ENCODE assay signal across 23 mouse cellular contexts in genomic region chrX:73566566-73566965, GRCm38 (mm10).
"Had no signal": no experiment of that assay in that cellular context is flagged by ENCODE, and none has a peak within 500 bp of the region (broad histone marks: within the 10 kb centered on the region; RNA-seq: fewer than 3 reads in every experiment).

No protein-coding gene starts in this region.

- ATAC-seq: hindbrain, postnatal 0 days had no signal

- H3K27ac ChIP-seq: heart, embryonic 10.5 days; hindbrain, embryonic 10.5 days; hindbrain, embryonic 12.5 days; hindbrain, embryonic 15.5 days; hindbrain, postnatal 0 days; layer of hippocampus, adult 2 months; limb, embryonic 10.5 days; limb, embryonic 12.5 days; liver, embryonic 13.5 days; liver, embryonic 15.5 days had no signal

- H3K9me3 ChIP-seq: heart, embryonic 10.5 days; heart, embryonic 12.5 days; hindbrain, embryonic 10.5 days; hindbrain, embryonic 12.5 days; hindbrain, embryonic 15.5 days; limb, embryonic 10.5 days; limb, embryonic 12.5 days; liver, embryonic 13.5 days; liver, embryonic 15.5 days had no signal

- DNase-seq: gastrocnemius, postnatal 14 days; gastrocnemius, postnatal 36 days; heart, adult 18-20 months; heart, postnatal 10 days; heart, postnatal 4 days; kidney, adult 18-20 months; kidney, adult 8-10 months; kidney, postnatal 10 days; kidney, postnatal 25 days; kidney, postnatal 4 days; liver; liver, embryonic 13.5 days had no signal

- H3K27me3 ChIP-seq: hindbrain, embryonic 12.5 days; hindbrain, embryonic 15.5 days had no signal

- H3K9ac ChIP-seq: heart, embryonic 12.5 days; hindbrain, embryonic 12.5 days; hindbrain, embryonic 15.5 days; limb, embryonic 12.5 days; liver, embryonic 13.5 days; liver, embryonic 15.5 days had no signal

- H3K4me2 ChIP-seq: heart, embryonic 12.5 days; hindbrain, embryonic 12.5 days; hindbrain, embryonic 15.5 days; limb, embryonic 12.5 days; liver, embryonic 11.5 days; liver, embryonic 13.5 days; liver, embryonic 15.5 days had no signal

- H3K4me1 ChIP-seq: heart, embryonic 10.5 days; hindbrain, embryonic 12.5 days; hindbrain, embryonic 15.5 days; limb, embryonic 10.5 days; limb, embryonic 12.5 days had no signal

- H3K4me3 ChIP-seq: heart, embryonic 10.5 days; heart, embryonic 12.5 days; hindbrain, embryonic 10.5 days; hindbrain, embryonic 12.5 days; hindbrain, embryonic 15.5 days; layer of hippocampus, adult 2 months; limb, embryonic 10.5 days; limb, embryonic 12.5 days; liver, embryonic 13.5 days; liver, embryonic 15.5 days had no signal

- H3K36me3 ChIP-seq: heart, embryonic 10.5 days; heart, embryonic 12.5 days; hindbrain, embryonic 10.5 days; hindbrain, embryonic 12.5 days; hindbrain, embryonic 15.5 days; limb, embryonic 10.5 days; limb, embryonic 12.5 days; liver, embryonic 13.5 days; liver, embryonic 15.5 days had no signal
